Mouse (Mus musculus): Measurements from ENCODE around the gene Nhlrc3. TPM values are rescaled to one million over a fixed set of nuclear protein-coding genes. Genes with fewer than 3 reads are reported as not detected.

Gene Nhlrc3
- polyA plus RNA-seq, 1 experiment from 2014 or later = 19.3 TPM

DNA sequence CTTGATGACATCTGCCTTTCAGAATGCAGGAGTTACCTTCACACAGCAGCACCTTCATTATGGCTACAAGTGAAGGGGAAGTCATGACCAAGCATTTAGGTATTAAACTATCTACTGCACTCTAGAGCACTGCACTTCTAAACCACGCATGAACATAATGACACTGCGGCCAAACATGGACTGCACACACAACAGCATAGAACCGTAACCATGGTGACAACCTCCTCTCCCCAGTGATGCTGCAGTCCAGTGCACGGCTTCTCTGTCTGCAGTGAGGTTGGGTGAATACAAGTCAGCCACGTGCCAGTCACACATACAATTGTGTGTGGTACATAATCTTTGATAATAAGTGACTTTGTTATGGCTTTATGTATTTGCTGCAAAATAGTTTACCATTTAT lies 17.6 kb downstream of the Nhlrc3 start:
- Histone ChIP-seq H3K27me3 (replicated peaks; ENCODE audit: control insufficient read depth, insufficient read depth, low read length) (no peaks in the 10 kb centered on the region), H3K4me2 (ENCODE audit: low read depth, low read length) (no peak overlapping the region), H3K9ac (ENCODE audit: low read depth, low read length) (no peak overlapping the region), H3K9me3 (ENCODE audit: control insufficient read depth, low read length) (no peaks in the 10 kb centered on the region), H3K27ac (ENCODE audit: low read length) (no peak overlapping the region), H3K36me3 (ENCODE audit: control insufficient read depth, insufficient read depth, low read length) (no peaks in the 10 kb centered on the region), H3K4me1 (ENCODE audit: control insufficient read depth, insufficient read depth, low read length) (no peaks in the 10 kb centered on the region), H3K4me3 (ENCODE audit: low read length) (no peak overlapping the region)
- WGBS = 81% methylated on average over 5 of the region's 5 CpGs
- ATAC-seq = no peak

DNA sequence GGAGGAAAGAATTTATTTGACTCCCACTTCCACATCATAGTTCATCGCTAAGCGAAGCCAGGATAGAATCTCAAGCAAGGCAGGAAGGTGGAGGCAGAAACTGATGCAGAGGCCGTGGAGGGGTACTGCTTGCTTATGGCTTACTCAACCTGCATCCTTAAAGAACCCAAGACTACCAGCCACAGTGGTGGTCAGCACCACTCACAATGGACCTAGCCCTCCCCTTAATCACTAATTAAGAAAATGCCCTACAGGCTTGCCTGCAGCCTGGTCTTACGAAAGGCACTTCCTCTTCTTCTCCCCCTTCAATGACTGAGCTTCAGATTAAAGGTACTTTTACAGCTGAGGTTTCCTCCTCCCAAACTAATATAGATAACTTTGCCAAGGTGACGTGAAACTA lies 26.6 kb downstream of the Nhlrc3 start:
- no peaks in the 10 kb centered on the region for H3K9me3 ChIP-seq (ENCODE audit: control insufficient read depth, low read length)
- 75% methylated on average over 5 of the region's 5 CpGs for WGBS

DNA sequence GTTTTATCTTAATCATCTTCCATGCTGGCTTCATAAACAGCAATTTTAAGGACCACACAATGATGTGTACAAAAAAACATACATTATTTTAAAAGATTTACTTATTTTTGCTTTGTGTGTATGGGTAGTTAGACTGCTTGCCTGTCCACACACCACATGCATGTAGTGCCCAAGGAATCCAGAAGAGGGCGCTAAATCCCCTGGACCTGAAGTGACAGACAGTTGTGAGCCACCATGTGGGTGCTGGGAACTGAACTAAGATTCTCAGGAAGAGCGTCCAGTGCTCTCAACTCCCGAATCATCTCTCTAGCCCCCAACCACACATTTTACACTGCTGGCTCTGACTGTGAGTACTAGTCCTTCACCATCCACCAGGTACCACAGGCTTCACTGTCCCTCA lies 28.5 kb downstream of the Nhlrc3 start:
- 75% methylated on average over 3 of the region's 3 CpGs for WGBS
- no peak for ATAC-seq
- no peak overlapping the region for H3K4me3 ChIP-seq (ENCODE audit: low read length)
- H3K27me3 ChIP-seq (replicated peaks; ENCODE audit: control insufficient read depth, insufficient read depth, low read length) = no peaks in the 10 kb centered on the region
- H3K27ac ChIP-seq (ENCODE audit: low read length) = no peak overlapping the region
- no peaks in the 10 kb centered on the region for H3K36me3 ChIP-seq (ENCODE audit: control insufficient read depth, insufficient read depth, low read length)
- no peak overlapping the region for H3K9ac ChIP-seq (ENCODE audit: low read depth, low read length)
- no peaks in the 10 kb centered on the region for H3K4me1 ChIP-seq (ENCODE audit: control insufficient read depth, insufficient read depth, low read length)
- H3K4me2 ChIP-seq (ENCODE audit: low read depth, low read length) = no peak overlapping the region
- H3K9me3 ChIP-seq (ENCODE audit: control insufficient read depth, low read length) = no peaks in the 10 kb centered on the region

More for the DNA sequence above, 26.6 kb downstream of the Nhlrc3 start:
- H3K27me3 ChIP-seq (replicated peaks; ENCODE audit: control insufficient read depth, insufficient read depth, low read length) = no peaks in the 10 kb centered on the region
- H3K27ac ChIP-seq (ENCODE audit: low read length) = no peak overlapping the region
- no peak overlapping the region for H3K9ac ChIP-seq (ENCODE audit: low read depth, low read length)
- no peak overlapping the region for H3K4me3 ChIP-seq (ENCODE audit: low read length)
- no peaks in the 10 kb centered on the region for H3K36me3 ChIP-seq (ENCODE audit: control insufficient read depth, insufficient read depth, low read length)
- ATAC-seq = no peak
- H3K4me1 ChIP-seq (ENCODE audit: control insufficient read depth, insufficient read depth, low read length) = no peaks in the 10 kb centered on the region
- no peak overlapping the region for H3K4me2 ChIP-seq (ENCODE audit: low read depth, low read length)

DNA sequence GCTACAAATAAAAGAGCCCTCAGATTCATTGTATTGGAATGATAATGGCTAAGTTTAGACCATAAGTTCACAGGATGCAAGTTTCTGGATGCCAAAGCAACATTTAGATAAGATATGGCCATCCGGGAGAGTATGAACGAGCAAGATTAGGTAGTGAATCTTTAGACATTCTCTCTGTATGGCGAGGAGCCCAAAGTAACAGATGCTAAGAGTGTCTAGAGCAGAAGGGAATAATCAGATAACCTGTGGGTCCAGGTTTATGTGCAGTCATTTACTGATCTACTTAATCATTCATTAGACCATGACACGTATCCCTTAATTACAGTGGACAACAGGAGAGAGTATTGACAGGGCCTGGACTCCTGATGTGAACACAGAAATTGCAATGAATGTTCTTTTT lies 39.6 kb downstream of the Nhlrc3 start:
- H3K36me3 ChIP-seq (ENCODE audit: control insufficient read depth, insufficient read depth, low read length) = no peaks in the 10 kb centered on the region
- no peaks in the 10 kb centered on the region for H3K4me1 ChIP-seq (ENCODE audit: control insufficient read depth, insufficient read depth, low read length)
- ATAC-seq = no peak
- WGBS = 80% methylated on average over 4 of the region's 4 CpGs
- H3K27me3 ChIP-seq (replicated peaks; ENCODE audit: control insufficient read depth, insufficient read depth, low read length) = no peaks in the 10 kb centered on the region
- no peak overlapping the region for H3K4me2 ChIP-seq (ENCODE audit: low read depth, low read length)
- no peak overlapping the region for H3K4me3 ChIP-seq (ENCODE audit: low read length)
- no peak overlapping the region for H3K27ac ChIP-seq (ENCODE audit: low read length)
- no peak overlapping the region for H3K9ac ChIP-seq (ENCODE audit: low read depth, low read length)
- H3K9me3 ChIP-seq (ENCODE audit: control insufficient read depth, low read length) = no peaks in the 10 kb centered on the region

DNA sequence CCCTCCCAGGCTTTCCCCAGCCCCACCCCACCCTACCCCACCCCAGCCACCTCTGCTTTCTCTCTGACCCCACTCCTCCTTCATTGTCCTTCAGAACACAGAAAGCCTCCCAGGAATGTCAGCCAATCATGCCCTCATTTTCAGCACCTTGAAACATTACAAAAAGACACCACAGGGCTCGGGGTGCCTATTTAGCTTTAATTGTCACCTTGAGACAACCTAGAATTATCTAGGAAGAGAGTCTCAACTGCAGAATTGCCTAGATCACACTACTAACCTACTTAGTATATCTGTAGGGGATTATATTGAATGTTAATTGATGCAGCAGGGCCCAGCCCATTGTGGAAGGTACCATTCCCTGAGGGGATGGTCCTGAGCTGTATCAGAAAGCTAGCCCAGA lies 40.4 kb downstream of the Nhlrc3 start:
- Histone ChIP-seq H3K4me3 (ENCODE audit: low read length) (no peak overlapping the region), H3K9me3 (ENCODE audit: control insufficient read depth, low read length) (no peaks in the 10 kb centered on the region), H3K4me2 (ENCODE audit: low read depth, low read length) (no peak overlapping the region), H3K9ac (ENCODE audit: low read depth, low read length) (no peak overlapping the region), H3K27me3 (replicated peaks; ENCODE audit: control insufficient read depth, insufficient read depth, low read length) (no peaks in the 10 kb centered on the region), H3K27ac (ENCODE audit: low read length) (no peak overlapping the region), H3K36me3 (ENCODE audit: control insufficient read depth, insufficient read depth, low read length) (no peaks in the 10 kb centered on the region), H3K4me1 (ENCODE audit: control insufficient read depth, insufficient read depth, low read length) (no peaks in the 10 kb centered on the region)
- no peak for ATAC-seq
- WGBS = 71% methylated on average over 1 of the region's 1 CpGs

DNA sequence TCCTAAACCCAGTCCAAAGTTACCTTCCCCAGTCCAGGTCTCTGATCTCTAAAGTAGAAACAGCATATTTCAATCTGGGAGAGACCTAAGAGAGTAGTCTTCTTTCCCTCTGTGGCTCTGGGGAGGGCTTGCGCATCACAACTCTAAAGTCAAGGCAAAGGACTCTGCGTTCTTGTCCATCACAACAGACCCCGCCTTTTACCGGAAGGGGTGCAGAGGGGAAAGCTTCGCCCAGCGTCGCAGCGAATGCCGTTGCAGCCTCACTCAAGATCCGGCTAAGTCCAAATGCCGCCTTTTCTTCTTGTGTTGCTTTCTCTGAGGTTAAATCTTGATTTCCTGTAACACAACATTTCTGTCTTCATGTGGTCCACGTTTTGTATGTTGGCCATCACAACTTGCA lies 41.5 kb downstream of the Nhlrc3 start:
- 90% methylated on average over 12 of the region's 12 CpGs for WGBS
- Histone ChIP-seq H3K4me3 (ENCODE audit: low read length) (no peak overlapping the region), H3K4me1 (ENCODE audit: control insufficient read depth, insufficient read depth, low read length) (no peaks in the 10 kb centered on the region), H3K27ac (ENCODE audit: low read length) (no peak overlapping the region), H3K9ac (ENCODE audit: low read depth, low read length) (no peak overlapping the region), H3K9me3 (ENCODE audit: control insufficient read depth, low read length) (no peaks in the 10 kb centered on the region), H3K36me3 (ENCODE audit: control insufficient read depth, insufficient read depth, low read length) (no peaks in the 10 kb centered on the region), H3K27me3 (replicated peaks; ENCODE audit: control insufficient read depth, insufficient read depth, low read length) (no peaks in the 10 kb centered on the region), H3K4me2 (ENCODE audit: low read depth, low read length) (no peak overlapping the region)
- ATAC-seq = no peak

DNA sequence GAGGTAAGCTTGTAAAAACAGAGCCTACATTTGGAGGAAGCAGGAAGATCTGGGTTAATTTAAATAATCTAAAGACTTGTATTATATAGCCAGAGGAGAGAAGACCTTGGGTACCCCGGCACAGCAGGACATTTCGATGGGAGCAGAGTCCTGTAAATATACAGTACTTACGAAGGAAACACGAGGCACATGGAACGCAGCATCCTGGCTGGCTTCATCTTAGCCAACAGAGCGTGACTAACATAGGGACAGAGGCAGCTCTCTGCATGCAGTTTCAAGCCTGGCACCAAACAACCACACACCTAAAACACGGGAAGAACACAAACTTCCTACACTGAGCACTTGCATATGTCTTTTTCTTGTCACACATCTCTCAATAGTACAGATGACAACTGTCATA lies 45.4 kb downstream of the Nhlrc3 start:
- H3K27me3 ChIP-seq (replicated peaks; ENCODE audit: control insufficient read depth, insufficient read depth, low read length) = no peaks in the 10 kb centered on the region
- ATAC-seq = no peak
- H3K9me3 ChIP-seq (ENCODE audit: control insufficient read depth, low read length) = no peaks in the 10 kb centered on the region
- no peak overlapping the region for H3K27ac ChIP-seq (ENCODE audit: low read length)
- no peaks in the 10 kb centered on the region for H3K36me3 ChIP-seq (ENCODE audit: control insufficient read depth, insufficient read depth, low read length)
- H3K4me2 ChIP-seq (ENCODE audit: low read depth, low read length) = no peak overlapping the region
- no peak overlapping the region for H3K9ac ChIP-seq (ENCODE audit: low read depth, low read length)
- H3K4me1 ChIP-seq (ENCODE audit: control insufficient read depth, insufficient read depth, low read length) = peaks cover 5% of the 10 kb centered on the region; the same call in 1 of the 2 replicates
- 79% methylated on average over 7 of the region's 7 CpGs for WGBS
- no peak overlapping the region for H3K4me3 ChIP-seq (ENCODE audit: low read length)

DNA sequence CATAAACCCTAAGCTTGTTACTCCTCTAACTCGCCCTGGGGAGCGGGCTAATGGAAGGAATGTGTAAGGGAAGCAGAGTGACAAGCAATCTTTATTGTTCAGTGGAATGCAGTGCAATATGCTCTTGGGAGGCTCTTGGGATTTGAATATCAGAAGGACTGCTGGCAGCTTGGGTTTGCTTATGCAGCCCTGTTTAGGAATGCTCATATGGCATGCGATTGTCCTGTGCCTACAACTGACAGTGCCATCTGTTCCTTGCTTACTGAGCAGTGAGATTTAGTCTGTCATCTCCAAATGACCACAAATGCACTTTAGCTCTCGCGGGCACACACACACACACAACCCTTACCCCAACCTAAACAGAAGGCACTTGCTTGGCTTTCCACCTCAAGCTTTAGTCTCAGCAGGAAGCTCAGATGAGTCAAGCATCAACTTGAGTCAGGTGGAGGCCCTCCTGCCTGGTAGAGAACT lies 47.1 kb downstream of the Nhlrc3 start:
- Histone ChIP-seq H3K4me2 (ENCODE audit: low read depth, low read length) (no peak overlapping the region), H3K4me3 (ENCODE audit: low read length) (no peak overlapping the region), H3K4me1 (ENCODE audit: control insufficient read depth, insufficient read depth, low read length) (peaks cover 5% of the 10 kb centered on the region; the same call in 1 of the 2 replicates), H3K9ac (ENCODE audit: low read depth, low read length) (no peak overlapping the region), H3K36me3 (ENCODE audit: control insufficient read depth, insufficient read depth, low read length) (no peaks in the 10 kb centered on the region), H3K9me3 (ENCODE audit: control insufficient read depth, low read length) (no peaks in the 10 kb centered on the region), H3K27me3 (replicated peaks; ENCODE audit: control insufficient read depth, insufficient read depth, low read length) (no peaks in the 10 kb centered on the region), H3K27ac (ENCODE audit: low read length) (no peak overlapping the region)
- ATAC-seq = 0 out of 2 replicates have a peak, but pooled peaks have one; percentile 48
- WGBS = 41% methylated on average over 5 of the region's 5 CpGs

DNA sequence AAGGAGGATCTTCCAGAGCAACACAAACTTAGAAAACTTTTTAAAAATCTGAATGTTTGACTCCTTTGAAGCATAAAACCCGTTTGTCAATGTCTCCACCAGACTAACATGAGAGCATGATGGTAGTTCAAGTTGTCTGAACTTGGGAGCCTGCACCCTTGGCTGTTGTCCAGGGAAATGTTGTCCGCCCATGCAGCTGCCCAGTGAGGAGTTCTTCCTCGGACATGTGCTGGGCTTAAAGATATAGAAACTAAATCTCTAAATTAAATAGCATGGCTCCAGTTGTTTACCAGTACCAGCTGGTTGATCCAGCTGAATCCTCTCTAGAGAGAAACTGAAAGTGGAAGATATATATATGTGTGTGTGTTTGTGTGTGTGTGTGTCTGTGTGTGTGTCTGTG lies 49.2 kb downstream of the Nhlrc3 start:
- H3K27ac ChIP-seq (ENCODE audit: low read length) = no peak overlapping the region
- WGBS = 41% methylated on average over 3 of the region's 3 CpGs
- H3K27me3 ChIP-seq (replicated peaks; ENCODE audit: control insufficient read depth, insufficient read depth, low read length) = no peaks in the 10 kb centered on the region
- no peak overlapping the region for H3K4me3 ChIP-seq (ENCODE audit: low read length)
- no peak for ATAC-seq
- peaks cover 5% of the 10 kb centered on the region; the same call in 1 of the 2 replicates for H3K4me1 ChIP-seq (ENCODE audit: control insufficient read depth, insufficient read depth, low read length)
- H3K36me3 ChIP-seq (ENCODE audit: control insufficient read depth, insufficient read depth, low read length) = no peaks in the 10 kb centered on the region
- no peak overlapping the region for H3K4me2 ChIP-seq (ENCODE audit: low read depth, low read length)
- no peaks in the 10 kb centered on the region for H3K9me3 ChIP-seq (ENCODE audit: control insufficient read depth, low read length)
- H3K9ac ChIP-seq (ENCODE audit: low read depth, low read length) = no peak overlapping the region

DNA sequence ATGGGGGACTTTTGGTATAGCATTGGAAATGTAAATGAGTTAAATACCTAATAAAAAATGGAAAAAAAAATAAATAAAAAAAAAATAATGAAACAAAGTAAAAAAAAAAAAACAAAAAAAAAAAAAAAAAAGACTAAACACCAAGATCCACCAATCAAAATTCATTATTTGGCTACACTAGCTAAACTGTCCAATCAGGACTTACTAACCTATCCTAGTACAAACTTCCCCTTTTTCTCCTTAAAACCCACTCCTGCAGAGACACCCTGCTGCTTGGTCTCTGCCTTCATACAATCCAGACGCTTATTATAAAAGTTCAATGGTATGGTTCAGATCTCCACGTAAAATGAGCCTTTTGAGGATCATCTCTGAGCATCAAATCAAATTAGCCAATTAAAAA lies 49.7 kb downstream of the Nhlrc3 start:
- no peak overlapping the region for H3K4me2 ChIP-seq (ENCODE audit: low read depth, low read length)
- no peak overlapping the region for H3K9ac ChIP-seq (ENCODE audit: low read depth, low read length)
- H3K4me1 ChIP-seq (ENCODE audit: control insufficient read depth, insufficient read depth, low read length) = peaks cover 5% of the 10 kb centered on the region; the same call in 1 of the 2 replicates
- 66% methylated on average over 2 of the region's 2 CpGs for WGBS
- no peaks in the 10 kb centered on the region for H3K27me3 ChIP-seq (replicated peaks; ENCODE audit: control insufficient read depth, insufficient read depth, low read length)
- no peak overlapping the region for H3K4me3 ChIP-seq (ENCODE audit: low read length)
- no peak for ATAC-seq
- H3K36me3 ChIP-seq (ENCODE audit: control insufficient read depth, insufficient read depth, low read length) = no peaks in the 10 kb centered on the region
- H3K27ac ChIP-seq (ENCODE audit: low read length) = no peak overlapping the region
- H3K9me3 ChIP-seq (ENCODE audit: control insufficient read depth, low read length) = no peaks in the 10 kb centered on the region

Measured in intestine, embryonic 16.5 days (tissue).